Mouse (Mus musculus) hindbrain, postnatal 0 days (tissue): ENCODE results near the gene Zfp219. TPM values are rescaled to one million over a fixed set of nuclear protein-coding genes. Genes with fewer than 3 reads are reported as not detected.
"Not testable (repeated sequence)": the region's sequence is repeated elsewhere in the genome, so short reads cannot be mapped to it uniquely, and the experiment has no call there.

ENCODE experiments used
- ATAC-seq: fragments of 200-750 bp; cut with Nextera tagmentation; 2 replicates; pipeline ENCODE4 v1.8.0; 2017; ENCODE audit warnings: mild to moderate bottlenecking, moderate TSS enrichment, moderate library complexity
- DNase-seq: peaks from one replicate; pipeline ENCODE4 v3.0.0-alpha.2; 2015; ENCODE audit warnings: low spot score
- H3K27ac ChIP-seq: fragments of 300-500 bp; sonication (generic); 2 replicates; pipeline ENCODE4 v1.5.1; 2014; ENCODE audit warnings: mild to moderate bottlenecking
- H3K27me3 ChIP-seq: fragments of 300-500 bp; sonication (generic); 2 replicates; pipeline ENCODE4 v1.6.1; 2014; ENCODE audit warnings: low read length, mixed read lengths; ENCODE audit not compliant: insufficient read depth
- H3K36me3 ChIP-seq: fragments of 300-500 bp; sonication (generic); 2 replicates; pipeline ENCODE4 v1.6.1; 2014; ENCODE audit warnings: low read length, mixed read lengths; ENCODE audit not compliant: insufficient read depth
- H3K4me1 ChIP-seq: fragments of 300-500 bp; sonication (generic); 2 replicates; pipeline ENCODE4 v1.6.1; 2014; ENCODE audit warnings: antibody characterized with exemption, low read length, mixed read lengths; ENCODE audit not compliant: insufficient read depth
- H3K4me2 ChIP-seq: fragments of 300-500 bp; sonication (generic); 2 replicates; pipeline ENCODE4 v1.6.1; 2014; ENCODE audit warnings: low read depth, mild to moderate bottlenecking, low read length, moderate library complexity, mixed read lengths
- H3K4me3 ChIP-seq: fragments of 300-500 bp; sonication (generic); 2 replicates; pipeline ENCODE4 v1.5.1; 2014; ENCODE audit warnings: low read length
- H3K9ac ChIP-seq: fragments of 300-500 bp; sonication (generic); replicated peaks from 2 replicates; pipeline ENCODE4 v1.6.1; 2014; ENCODE audit warnings: mild to moderate bottlenecking, low read length, moderate library complexity, mixed read lengths
- H3K9me3 ChIP-seq: fragments of 300-500 bp; sonication (generic); 2 replicates; pipeline ENCODE4 v1.6.1; 2016; ENCODE audit warnings: low read length, mixed read lengths
- CTCF ChIP-seq: IDR thresholded peaks from 2 replicates; pipeline ENCODE4 v1.5.1; 2016; ENCODE audit warnings: antibody characterized with exemption, control low read depth, low read depth
- WGBS: fragments of 180-500 bp; shearing (Covaris S2); extraction: QIAGEN DNeasy Blood & Tissue Kit; methylation state at CpG from one replicate; pipeline ENCODE4 v1.1.7; 2014; 5-methylcytosine and 5-hydroxymethylcytosine counted together
- polyA plus RNA-seq: library from polyadenylated mRNA; unstranded; fragments of >200 nt; fragmentation: Nextera tagmentation; extraction: Ambion mirVana; gene quantifications from 2 replicates; pipeline ENCODE4 v1.2.1, GENCODE M21; 2015
- total RNA-seq: library from RNA; depleted of rRNA; stranded (reverse); fragments of >200 nt; gene quantifications from 2 replicates; pipeline ENCODE4 v1.2.3, GENCODE M21; 2014

Zfp219 gene
- total and polyA plus RNA-seq, 2 experiments from 2014 or later, result 25.8 to 91.7 TPM

- H3K27me3 ChIP-seq, result no peaks in the 10 kb centered on the region
- peak; percentile 63 for DNase-seq
- ATAC-seq, result peak; percentile 67
- H3K4me3 ChIP-seq, result no peak overlapping the region
- H3K9ac ChIP-seq, result no peak overlapping the region
- H3K27ac ChIP-seq, result no peak overlapping the region
- 5% methylated on average over 8 of the region's 8 CpGs for WGBS
- H3K36me3 ChIP-seq, result no peaks in the 10 kb centered on the region
- TF ChIP-seq CTCF, result peak; percentile 71
- H3K9me3 ChIP-seq, result no peaks in the 10 kb centered on the region
- no peaks in the 10 kb centered on the region for H3K4me1 ChIP-seq
- H3K4me2 ChIP-seq, result no peak overlapping the region
These were observed 24.6 kb upstream of the Zfp219 start for GRCm38 (mm10) chr14:52044901-52045678.

- H3K27me3 ChIP-seq, result no peaks in the 10 kb centered on the region
- no peak overlapping the region for H3K4me3 ChIP-seq
- H3K27ac ChIP-seq, result no peak overlapping the region
- 38% methylated on average over 6 of the region's 6 CpGs for WGBS
- ATAC-seq (no peak), DNase-seq (no peak)
- H3K4me2 ChIP-seq, result no peak overlapping the region
- H3K9ac ChIP-seq, result no peak overlapping the region
- H3K36me3 ChIP-seq, result no peaks in the 10 kb centered on the region
- no peaks in the 10 kb centered on the region for H3K4me1 ChIP-seq
- TF ChIP-seq CTCF, result no peak
- H3K9me3 ChIP-seq, result no peaks in the 10 kb centered on the region
These were observed 22.9 kb upstream of the Zfp219 start for GRCm38 (mm10) chr14:52043446-52043845.

GRCm38 (mm10) chr14:52042359-52042758 lies 21.8 kb upstream of the Zfp219 start, which contains the start of gene Olfr221:
Gene Olfr221, minus strand, starts transcription at chr14:52042459.
- not testable (repeated sequence) for H3K27ac ChIP-seq, H3K27me3 ChIP-seq, ATAC-seq, H3K4me3 ChIP-seq, H3K9ac ChIP-seq, H3K4me2 ChIP-seq, H3K36me3 ChIP-seq, DNase-seq, H3K4me1 ChIP-seq, H3K9me3 ChIP-seq
- 65% methylated on average over 3 of the region's 3 CpGs for WGBS

GRCm38 (mm10) chr14:52039332-52039731 lies 18.8 kb upstream of the Zfp219 start:
- Histone ChIP-seq H3K4me2 (no peak overlapping the region), H3K4me1 (no peaks in the 10 kb centered on the region), H3K9me3 (no peaks in the 10 kb centered on the region), H3K27me3 (no peaks in the 10 kb centered on the region), H3K4me3 (no peak overlapping the region), H3K27ac (no peak overlapping the region), H3K36me3 (no peaks in the 10 kb centered on the region), H3K9ac (no peak overlapping the region)
- 90% methylated on average over 5 of the region's 5 CpGs for WGBS
- TF ChIP-seq CTCF, result no peak
- DNase-seq (no peak), ATAC-seq (no peak)

- Histone ChIP-seq H3K4me1 (no peaks in the 10 kb centered on the region), H3K9me3 (no peaks in the 10 kb centered on the region), H3K4me2 (no peak overlapping the region), H3K36me3 (no peaks in the 10 kb centered on the region), H3K27me3 (no peaks in the 10 kb centered on the region), H3K27ac (no peak overlapping the region), H3K4me3 (no peak overlapping the region), H3K9ac (no peak overlapping the region)
- TF ChIP-seq CTCF, result no peak
- 91% methylated on average over 6 of the region's 6 CpGs for WGBS
- ATAC-seq (no peak), DNase-seq (no peak)
These were observed 15.4 kb upstream of the Zfp219 start for GRCm38 (mm10) chr14:52035926-52036325.

GRCm38 (mm10) chr14:52026342-52026741 lies 5.8 kb upstream of the Zfp219 start:
- peaks cover 12% of the 10 kb centered on the region; the same call in 1 of the 2 replicates for H3K4me1 ChIP-seq
- no peak for TF ChIP-seq CTCF
- no peak overlapping the region for H3K27ac ChIP-seq
- no peak overlapping the region for H3K4me2 ChIP-seq
- no peak overlapping the region for H3K4me3 ChIP-seq
- no peaks in the 10 kb centered on the region for H3K36me3 ChIP-seq
- no peaks in the 10 kb centered on the region for H3K27me3 ChIP-seq
- DNase-seq (no peak), ATAC-seq (no peak)
- 83% methylated on average over 4 of the region's 4 CpGs for WGBS
- no peaks in the 10 kb centered on the region for H3K9me3 ChIP-seq
- H3K9ac ChIP-seq, result no peak overlapping the region

- no peak for DNase-seq
These were observed 3.6 kb upstream of the Zfp219 start for GRCm38 (mm10) chr14:52024133-52024532.

More at GRCm38 (mm10) chr14:52024133-52024532, 3.6 kb upstream of the Zfp219 start:
- H3K4me3 ChIP-seq, result no peak overlapping the region
- no peak overlapping the region for H3K9ac ChIP-seq
- H3K36me3 ChIP-seq, result no peaks in the 10 kb centered on the region
- TF ChIP-seq CTCF, result no peak
- ATAC-seq, result no peak
- H3K4me1 ChIP-seq, result peaks cover 15% of the 10 kb centered on the region; the same call in 1 of the 2 replicates
- H3K27ac ChIP-seq, result no peak overlapping the region
- WGBS, result 84% methylated on average over 2 of the region's 2 CpGs
- no peak overlapping the region for H3K4me2 ChIP-seq
- H3K27me3 ChIP-seq, result no peaks in the 10 kb centered on the region
- no peaks in the 10 kb centered on the region for H3K9me3 ChIP-seq
